Mouse (Mus musculus) 3134 (cell line): ENCODE measurements around the gene 4931409K22Rik.

Experiments used
- DNase-seq: peaks from one replicate; pipeline ENCODE4 v3.0.0-alpha.2; 2011; ENCODE audit warnings: low spot score; ENCODE audit not compliant: insufficient read length; ENCODE audit errors: extremely low read depth

Gene 4931409K22Rik

GRCm38 (mm10) chr5:24502786-24503185, 53.8 kb downstream of the 4931409K22Rik start:
- DNase-seq: no peak

DNA sequence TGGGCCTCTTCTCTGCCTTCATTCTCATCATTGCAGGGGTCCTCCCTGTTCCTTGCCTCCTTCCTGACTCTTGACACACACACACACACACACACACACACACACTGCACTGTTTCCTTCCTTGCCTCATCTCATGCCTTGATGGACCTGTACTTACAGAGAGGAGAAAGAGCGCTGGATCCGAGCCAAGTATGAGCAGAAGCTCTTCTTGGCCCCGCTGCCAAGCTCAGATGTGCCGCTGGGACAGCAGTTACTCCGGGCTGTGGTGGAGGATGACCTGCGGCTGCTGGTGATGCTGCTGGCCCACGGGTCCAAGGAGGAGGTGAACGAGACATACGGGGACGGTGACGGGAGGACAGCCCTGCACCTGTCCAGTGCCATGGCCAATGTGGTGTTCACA, 55.8 kb downstream of the 4931409K22Rik start:
- DNase-seq: no peak

DNA sequence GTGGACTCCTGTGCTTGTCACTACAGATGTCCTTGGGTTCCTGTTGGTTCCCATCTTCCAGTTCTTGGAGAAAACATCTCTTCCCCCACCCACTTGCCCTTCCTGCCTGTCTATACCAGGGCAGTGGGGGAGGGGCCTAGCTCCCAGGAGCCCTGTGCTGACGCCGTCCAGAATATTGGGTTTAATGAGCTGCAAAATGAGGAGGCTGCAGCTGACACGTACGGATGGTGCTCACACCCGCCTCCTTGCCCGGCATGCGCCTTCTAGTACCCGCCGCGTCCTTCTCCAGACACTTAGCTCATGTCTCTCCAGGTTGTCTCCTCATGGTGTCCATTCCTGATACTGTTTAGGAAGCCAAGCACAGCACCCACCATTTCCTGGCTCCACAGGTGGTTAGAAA, 57.5 kb downstream of the 4931409K22Rik start:
- no peak for DNase-seq

DNA sequence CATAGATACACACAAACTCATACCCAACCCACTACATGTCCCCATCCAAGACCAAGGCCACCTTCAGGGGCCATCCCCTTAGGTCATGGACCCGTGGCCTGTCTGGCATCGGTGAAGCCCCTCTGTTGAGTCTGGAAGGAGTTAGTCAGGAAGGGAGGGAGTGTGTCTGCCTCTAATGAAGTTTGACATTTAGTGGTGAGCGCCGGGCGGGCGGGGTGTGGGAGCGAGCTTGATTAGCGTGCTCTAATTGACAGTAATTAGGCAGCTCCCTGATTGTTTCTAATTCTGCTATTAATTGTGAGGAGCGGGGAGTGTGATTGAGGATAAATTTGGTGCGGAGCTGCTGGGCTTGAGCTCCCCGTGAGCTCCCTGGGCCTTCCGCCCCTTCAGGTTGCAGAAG, 59.1 kb downstream of the 4931409K22Rik start:
- DNase-seq: no peak

DNA sequence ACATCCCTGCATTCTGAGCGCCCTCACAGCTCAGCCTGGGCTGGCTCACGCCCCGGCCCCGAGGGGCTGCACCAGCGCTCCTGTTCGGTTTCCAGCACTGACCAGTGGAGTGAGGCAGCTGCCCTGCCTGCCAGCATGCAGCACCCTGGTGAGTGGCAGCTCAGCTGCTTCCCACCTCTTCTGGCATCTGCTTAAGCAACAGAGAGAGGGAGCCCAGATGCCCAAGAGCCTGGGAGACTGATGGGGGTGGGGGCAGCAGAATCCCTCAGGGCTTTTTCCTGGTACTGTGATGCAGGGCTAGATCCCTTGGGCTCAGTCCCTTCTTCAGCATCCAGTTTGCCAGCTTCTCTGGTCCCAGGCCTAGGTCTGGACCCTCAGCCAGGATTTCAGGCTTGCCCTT, 59.9 kb downstream of the 4931409K22Rik start:
- DNase-seq: no peak

DNA sequence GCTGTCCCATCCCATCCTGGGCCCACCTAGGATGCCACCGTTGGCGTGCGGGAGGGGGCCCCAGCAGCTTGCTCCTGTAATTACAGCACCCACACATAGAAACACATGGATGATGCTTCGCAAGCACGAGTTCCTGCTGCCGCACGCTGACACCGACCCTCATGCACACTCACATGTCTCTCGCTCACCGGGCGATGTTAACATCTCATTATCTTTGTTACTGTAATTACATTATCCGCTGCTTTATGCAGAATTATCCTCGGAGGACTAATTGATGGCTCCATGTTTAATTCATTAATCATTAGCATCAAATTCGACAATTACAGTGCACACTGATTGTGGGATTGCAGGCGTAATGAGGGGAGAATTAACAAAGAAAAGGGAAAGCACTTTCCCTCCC, 61.6 kb downstream of the 4931409K22Rik start:
- no peak for DNase-seq
